Mouse (Mus musculus) induced T-regulatory cell, adult 2 months (primary cell): ENCODE measurements around the gene Gm8247.
"Not testable (repeated sequence)": the region's sequence is repeated elsewhere in the genome, so short reads cannot be mapped to it uniquely, and the experiment has no call there.

Experiments used
- DNase-seq: peaks from one replicate; pipeline ENCODE4 v3.0.0-alpha.2; 2012; ENCODE audit warnings: low read depth

The Gm8247 gene

DNA sequence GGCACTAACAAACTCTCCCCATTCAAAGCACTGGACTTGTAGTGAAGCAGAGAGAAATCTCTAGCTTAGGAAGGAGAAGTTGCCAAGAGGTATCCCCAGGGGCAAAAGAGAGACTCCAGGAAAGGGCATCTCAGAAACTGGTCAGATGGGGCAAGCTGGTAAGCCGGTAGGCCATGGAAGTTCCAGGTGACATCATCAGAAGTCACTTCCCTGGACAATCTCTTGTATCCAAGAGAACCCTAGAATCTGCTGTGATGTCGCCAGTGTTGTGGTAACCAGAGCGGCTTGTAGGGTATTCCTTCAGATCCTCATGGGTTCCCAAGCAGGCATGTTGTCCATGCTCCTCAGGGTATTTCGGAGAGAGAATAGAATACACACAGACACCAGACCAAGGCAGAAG is at the start of gene Gm8247:
Gene Gm8247 (plus strand): TSS at position 301 of the 400 bp plus-strand sequence.
- not testable (repeated sequence) for DNase-seq

DNA sequence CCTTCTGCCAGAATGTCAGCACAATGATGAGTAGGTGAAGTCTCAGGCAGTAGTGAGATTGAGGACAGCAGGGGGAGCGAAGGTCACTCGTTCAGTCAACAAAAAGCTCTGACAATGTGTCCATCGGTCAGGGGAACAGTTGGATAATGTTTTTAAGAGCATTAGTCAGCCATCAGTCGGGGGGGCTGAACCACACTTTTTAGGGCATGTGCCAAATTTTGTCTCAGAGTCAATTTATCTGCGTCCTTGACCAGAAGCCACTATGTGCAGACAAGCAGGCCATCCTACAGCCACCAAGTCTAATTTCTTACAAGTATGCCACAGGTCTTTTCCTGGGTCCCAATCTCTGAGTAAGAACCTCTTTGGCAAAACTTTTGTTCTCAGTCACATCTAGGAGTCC is 35.0 kb upstream of the Gm8247 start:
- not testable (repeated sequence) for DNase-seq

DNA sequence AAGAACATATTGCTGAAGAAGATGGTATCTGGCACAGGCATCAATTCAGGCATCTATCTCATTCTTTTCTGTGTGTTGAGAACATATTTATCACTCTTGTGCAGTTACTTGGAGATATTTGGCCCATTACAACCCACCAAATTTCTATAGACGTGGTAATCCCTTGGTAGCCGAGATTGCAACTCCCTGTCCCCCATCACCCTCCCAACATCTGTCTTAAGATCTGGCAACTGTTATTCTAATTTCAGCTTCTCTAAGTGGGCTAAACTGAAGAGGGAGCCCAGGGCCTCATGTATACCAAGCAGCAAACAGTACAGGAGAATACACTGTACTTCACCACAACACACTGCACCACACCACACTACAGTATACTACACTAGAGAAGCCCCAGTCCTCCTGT is 8.8 kb downstream of the Gm8247 start:
- DNase-seq, result not testable (repeated sequence)

DNA sequence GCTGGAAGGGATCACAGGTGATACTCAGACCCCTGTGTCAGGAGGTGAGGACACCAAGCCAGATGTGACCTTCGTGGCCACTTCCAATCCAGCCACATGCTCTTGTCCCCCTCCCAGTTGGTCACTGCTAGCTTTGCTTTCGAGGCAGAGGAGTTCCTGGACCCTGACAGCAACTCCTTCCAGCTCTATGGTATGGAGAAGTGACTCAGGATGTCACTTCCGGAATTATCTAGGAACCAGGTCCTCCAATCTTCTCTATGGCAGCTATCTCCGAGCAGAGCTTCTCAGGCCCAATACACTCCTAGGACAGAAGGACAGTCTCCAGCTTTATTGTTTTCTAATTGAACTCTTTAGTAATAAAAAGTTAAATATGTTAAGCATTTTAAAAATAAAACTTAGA is 44.8 kb downstream of the Gm8247 start, which contains the start of gene Gm5624:
Gene Gm5624 (minus strand): TSS at position 202 of the 400 bp plus-strand sequence.
- DNase-seq, result not testable (repeated sequence)
